Comparison of ENCODE assay signal across 29 mouse cellular contexts in genomic region chr9:51031603-51032002, GRCm38 (mm10). TPM values are rescaled to one million over a fixed set of nuclear protein-coding genes. Genes with fewer than 3 reads are reported as not detected.
A peak's percentile ranks its signal among the peaks of the same experiment; 100 is the strongest.
DNase-seq lines count a peak whose midpoint lies in the region; ATAC-seq and TF ChIP-seq lines count a peak whose summit lies in the region.
"Had no signal": no experiment of that assay in that cellular context is flagged by ENCODE, and none has a peak within 500 bp of the region (broad histone marks: within the 10 kb centered on the region; RNA-seq: fewer than 3 reads in every experiment).

No protein-coding gene starts in this region.

- no peaks in the 10 kb centered on the region for H3K79me2 ChIP-seq in heart, adult 2 months (replicated peaks; ENCODE audit: control insufficient read depth, insufficient read depth, low read length)

- H3K4me3 ChIP-seq in heart, embryonic 13.5 days: no peak overlapping the region
- no peak overlapping the region for H3K4me3 ChIP-seq in heart, adult 2 months
- H3K4me3 ChIP-seq in heart, postnatal 0 days (ENCODE audit: low read depth, low read length): no peak overlapping the region
- no peak overlapping the region for H3K4me3 ChIP-seq in small intestine, adult 2 months (ENCODE audit: low read depth, low read length)
- H3K4me3 ChIP-seq in midbrain, embryonic 14.5 days (replicated peaks; ENCODE audit: low read depth, low read length): no peak overlapping the region
- H3K4me3 ChIP-seq: embryonic facial prominence, embryonic 13.5 days; embryonic facial prominence, embryonic 15.5 days; erythroblast, embryonic 14.5 days; forebrain, embryonic 10.5 days; forebrain, embryonic 12.5 days had no signal

- H3K36me3 ChIP-seq in heart, embryonic 13.5 days: no peaks in the 10 kb centered on the region
- H3K36me3 ChIP-seq in heart, adult 2 months (ENCODE audit: control insufficient read depth, insufficient read depth, low read length): no peaks in the 10 kb centered on the region
- no peaks in the 10 kb centered on the region for H3K36me3 ChIP-seq in heart, postnatal 0 days (replicated peaks; ENCODE audit: control insufficient read depth, insufficient read depth, low read length)
- H3K36me3 ChIP-seq in small intestine, adult 2 months (ENCODE audit: control insufficient read depth, insufficient read depth, low read length): no peaks in the 10 kb centered on the region
- no peaks in the 10 kb centered on the region for H3K36me3 ChIP-seq in midbrain, embryonic 14.5 days (ENCODE audit: control insufficient read depth, insufficient read depth, low read length)
- H3K36me3 ChIP-seq: embryonic facial prominence, embryonic 13.5 days; embryonic facial prominence, embryonic 15.5 days; forebrain, embryonic 10.5 days; forebrain, embryonic 12.5 days; G1E had no signal

- H3K4me1 ChIP-seq in heart, embryonic 13.5 days: peaks cover 13% of the 10 kb centered on the region
- peaks cover 3% of the 10 kb centered on the region; the same call in 1 of the 2 replicates for H3K4me1 ChIP-seq in heart, adult 2 months (ENCODE audit: control insufficient read depth, insufficient read depth, low read length)
- H3K4me1 ChIP-seq in heart, postnatal 0 days (ENCODE audit: control insufficient read depth, insufficient read depth): no peaks in the 10 kb centered on the region
- no peaks in the 10 kb centered on the region for H3K4me1 ChIP-seq in small intestine, adult 2 months (ENCODE audit: control insufficient read depth, insufficient read depth, insufficient read length, low read length)
- H3K4me1 ChIP-seq in midbrain, embryonic 14.5 days (ENCODE audit: control insufficient read depth, insufficient read depth, low read length): no peaks in the 10 kb centered on the region
- H3K4me1 ChIP-seq: embryonic facial prominence, embryonic 13.5 days; embryonic facial prominence, embryonic 15.5 days; forebrain, embryonic 10.5 days; forebrain, embryonic 12.5 days had no signal

- no peak for DNase-seq in heart, adult 2 months
- DNase-seq in heart, postnatal 0 days (ENCODE audit: low spot score): no peak
- no peak for DNase-seq in heart, postnatal 25 days (ENCODE audit: low spot score)
- no peak for DNase-seq in midbrain, embryonic 14.5 days
- DNase-seq: adrenal gland, adult 8-10 months; adrenal gland, postnatal 14 days; adrenal gland, postnatal 36 days; cerebellum, adult 11-12 months; cerebellum, adult 2 months; cerebellum, adult 9-10 months; cerebellum, postnatal 10 days; cerebellum, postnatal 25 days; embryo, embryonic 11 days had no signal

- H3K27me3 ChIP-seq in heart, embryonic 13.5 days (replicated peaks): no peaks in the 10 kb centered on the region
- H3K27me3 ChIP-seq in heart, adult 2 months (ENCODE audit: control insufficient read depth, insufficient read depth, low read length): no peaks in the 10 kb centered on the region
- H3K27me3 ChIP-seq in heart, postnatal 0 days (ENCODE audit: control insufficient read depth, insufficient read depth, low read length): no peaks in the 10 kb centered on the region
- H3K27me3 ChIP-seq in small intestine, adult 2 months (ENCODE audit: control insufficient read depth, insufficient read depth, low read length): no peaks in the 10 kb centered on the region
- H3K27me3 ChIP-seq in midbrain, embryonic 14.5 days (ENCODE audit: control insufficient read depth, insufficient read depth, low read length): no peaks in the 10 kb centered on the region
- H3K27me3 ChIP-seq: embryonic facial prominence, embryonic 13.5 days; embryonic facial prominence, embryonic 15.5 days; forebrain, embryonic 12.5 days had no signal

- WGBS in heart, embryonic 13.5 days: 41% methylated on average over 6 of the region's 6 CpGs
- WGBS in heart, adult 2 months: 30% methylated on average over 6 of the region's 6 CpGs
- 35% methylated on average over 6 of the region's 6 CpGs for WGBS in heart, postnatal 0 days
- 67% methylated on average over 6 of the region's 6 CpGs for WGBS in small intestine, adult 2 months
- WGBS in midbrain, embryonic 14.5 days: 77% methylated on average over 6 of the region's 6 CpGs

- H3K4me2 ChIP-seq in heart, embryonic 13.5 days: no peak overlapping the region
- no peak overlapping the region for H3K4me2 ChIP-seq in heart, postnatal 0 days (ENCODE audit: low read depth, low read length)
- H3K4me2 ChIP-seq in midbrain, embryonic 14.5 days (ENCODE audit: low read length): no peak overlapping the region
- H3K4me2 ChIP-seq: embryonic facial prominence, embryonic 13.5 days; embryonic facial prominence, embryonic 15.5 days; forebrain, embryonic 12.5 days had no signal

- TF ChIP-seq EP300 in heart, adult 2 months (IDR thresholded peaks at IDR 0.05; ENCODE audit: insufficient read depth, low read depth, low read length): no peak
- TF ChIP-seq EP300 in heart, postnatal 0 days (IDR thresholded peaks at IDR 0.05; ENCODE audit: low read depth): no peak

- no peak for ATAC-seq in heart, embryonic 13.5 days (ENCODE audit: extremely low read depth, insufficient number of reproducible peaks, low FRiP score, low TSS enrichment)
- peak; percentile 39; the same call in 1 of the 2 replicates for ATAC-seq in heart, postnatal 0 days (ENCODE audit: insufficient read depth, low read depth)
- no peak for ATAC-seq in midbrain, embryonic 14.5 days (ENCODE audit: low FRiP score, low TSS enrichment)
- ATAC-seq: activated CD4-positive, CD25-positive, alpha-beta regulatory T cell, adult 4 months; forebrain, embryonic 14.5 days; forebrain, embryonic 16.5 days; Patski had no signal

- H3K9me3 ChIP-seq in heart, embryonic 13.5 days: no peaks in the 10 kb centered on the region
- no peaks in the 10 kb centered on the region for H3K9me3 ChIP-seq in heart, postnatal 0 days (replicated peaks; ENCODE audit: control insufficient read depth, low read length)
- H3K9me3 ChIP-seq in midbrain, embryonic 14.5 days (ENCODE audit: control insufficient read depth, low read length): no peaks in the 10 kb centered on the region
- H3K9me3 ChIP-seq: embryonic facial prominence, embryonic 13.5 days; embryonic facial prominence, embryonic 15.5 days; forebrain, embryonic 10.5 days; forebrain, embryonic 12.5 days; G1E had no signal

- no peak overlapping the region for H3K9ac ChIP-seq in heart, embryonic 13.5 days
- H3K9ac ChIP-seq in heart, adult 2 months (ENCODE audit: low read depth, low read length): no peak overlapping the region
- H3K9ac ChIP-seq in heart, postnatal 0 days (replicated peaks; ENCODE audit: low read depth, low read length): no peak overlapping the region
- H3K9ac ChIP-seq in midbrain, embryonic 14.5 days (replicated peaks; ENCODE audit: low read length): no peak overlapping the region
- H3K9ac ChIP-seq: embryonic facial prominence, embryonic 13.5 days; embryonic facial prominence, embryonic 15.5 days; forebrain, embryonic 12.5 days had no signal

- intact Hi-C loops in heart, adult 2 months (cut with DNase I): no loop called here
- intact Hi-C loops in heart, postnatal 25 days (cut with DNase I): no loop called here

- H3K27ac ChIP-seq in heart, embryonic 13.5 days (replicated peaks): peak overlapping the region; percentile 16; the same call in 1 of the 2 replicates
- H3K27ac ChIP-seq in heart, adult 2 months: no peak overlapping the region
- no peak overlapping the region; the same call in 1 of the 2 replicates for H3K27ac ChIP-seq in heart, postnatal 0 days (ENCODE audit: low read depth)
- H3K27ac ChIP-seq in small intestine, adult 2 months (ENCODE audit: insufficient read depth, low read depth, low read length): 0 out of 2 replicates have a peak overlapping the region, but pooled peaks have one; percentile 31
- no peak overlapping the region for H3K27ac ChIP-seq in midbrain, embryonic 14.5 days (replicated peaks; ENCODE audit: low read depth, low read length)
- H3K27ac ChIP-seq: embryonic facial prominence, embryonic 13.5 days; embryonic facial prominence, embryonic 15.5 days; forebrain, embryonic 10.5 days; forebrain, embryonic 12.5 days had no signal

- no peak for TF ChIP-seq POLR2A in heart, adult 2 months (IDR thresholded peaks at IDR 0.05; ENCODE audit: insufficient read depth, low read depth, low read length)
- TF ChIP-seq POLR2A in small intestine, adult 2 months (IDR thresholded peaks at IDR 0.05; ENCODE audit: low read depth, low read length): no peak

- TF ChIP-seq CTCF in heart, adult 2 months (IDR thresholded peaks at IDR 0.05): no peak
- no peak for TF ChIP-seq CTCF in heart, postnatal 0 days (IDR thresholded peaks at IDR 0.05; ENCODE audit: low read depth)
- TF ChIP-seq CTCF in small intestine, adult 2 months (IDR thresholded peaks at IDR 0.05; ENCODE audit: extremely low read depth, insufficient read length, insufficient replicate concordance, low read depth, low read length): no peak

RNA-seq across cellular contexts. Expression of gene Sik2, which starts 22.7 kb away (rescaled TPM):
- polyA plus RNA-seq in heart, embryonic 13.5 days (2015; fragmentation: Nextera tagmentation; extraction: Ambion mirVana): 12.6 and 13.4 TPM in 2 replicates
- 10 to 100 TPM; 22.2 to 26.9 TPM for total RNA-seq in heart, adult 2 months (2021)
- polyA plus RNA-seq in heart, adult 2 months (2012; rRNA removed): 14.6 and 15.8 TPM in 2 replicates
- 23.9 and 40.9 TPM in 2 replicates for total RNA-seq in heart, postnatal 0 days (2014; rRNA removed; ENCODE audit: low replicate concordance)
- polyA plus RNA-seq in heart, postnatal 0 days (2015; fragmentation: Nextera tagmentation; extraction: Ambion mirVana): 7.0 and 9.1 TPM in 2 replicates
- 10 to 100 TPM; 22.1 to 25.3 TPM for total RNA-seq in heart, postnatal 25 days (2021)
- 8.7 and 9.9 TPM in 2 replicates for polyA plus RNA-seq in small intestine, adult 2 months (2012; rRNA removed)
- 13.8 and 17.0 TPM in 2 replicates for polyA plus RNA-seq in midbrain, embryonic 14.5 days (2014; fragmentation: Nextera tagmentation; extraction: Ambion mirVana)

RNA-seq across cellular contexts. Expression of gene Btg4, which starts 29.1 kb away (rescaled TPM):
- polyA plus RNA-seq in heart, embryonic 13.5 days (2015; fragmentation: Nextera tagmentation; extraction: Ambion mirVana): not detected in 2 replicates
- not detected for total RNA-seq in heart, adult 2 months (2021)
- not detected in 2 replicates for polyA plus RNA-seq in heart, adult 2 months (2012; rRNA removed)
- total RNA-seq in heart, postnatal 0 days (2014; rRNA removed; ENCODE audit: low replicate concordance): not detected in 2 replicates
- polyA plus RNA-seq in heart, postnatal 0 days (2015; fragmentation: Nextera tagmentation; extraction: Ambion mirVana): not detected in 2 replicates
- not detected for total RNA-seq in heart, postnatal 25 days (2021)
- polyA plus RNA-seq in small intestine, adult 2 months (2012; rRNA removed): not detected in 2 replicates
- polyA plus RNA-seq in midbrain, embryonic 14.5 days (2014; fragmentation: Nextera tagmentation; extraction: Ambion mirVana): not detected in 2 replicates
- total RNA-seq: adrenal gland, adult 18-20 months; adrenal gland, adult 8-10 months; adrenal gland, postnatal 14 days; adrenal gland, postnatal 36 days; G1E had no signal
- polyA plus RNA-seq: activated CD4-positive, CD25-positive, alpha-beta regulatory T cell, adult 4 months; C2C12; cerebellum, adult 2 months; cortical plate, adult 2 months; embryonic facial prominence, embryonic 11.5 days; embryonic facial prominence, embryonic 13.5 days; erythroblast, embryonic 14.5 days; forebrain, embryonic 10.5 days; forebrain, embryonic 12.5 days; forebrain, embryonic 14.5 days; forebrain, embryonic 16.5 days; G1E; Patski had no signal

RNA-seq across cellular contexts. Expression of gene Layn, which starts 45.3 kb away (rescaled TPM):
- polyA plus RNA-seq in heart, embryonic 13.5 days (2015; fragmentation: Nextera tagmentation; extraction: Ambion mirVana): 8.3 and 8.6 TPM in 2 replicates
- total RNA-seq in heart, adult 2 months (2021): 1 to 10 TPM; 7.6 to 7.7 TPM
- 3.0 and 3.1 TPM in 2 replicates for polyA plus RNA-seq in heart, adult 2 months (2012; rRNA removed)
- 8.4 and 9.9 TPM in 2 replicates for total RNA-seq in heart, postnatal 0 days (2014; rRNA removed; ENCODE audit: low replicate concordance)
- polyA plus RNA-seq in heart, postnatal 0 days (2015; fragmentation: Nextera tagmentation; extraction: Ambion mirVana): 6.7 and 6.9 TPM in 2 replicates
- total RNA-seq in heart, postnatal 25 days (2021): 1 to 10 TPM; 6.0 to 7.0 TPM
- polyA plus RNA-seq in small intestine, adult 2 months (2012; rRNA removed): 0.15 and 0.22 TPM in 2 replicates
- polyA plus RNA-seq in midbrain, embryonic 14.5 days (2014; fragmentation: Nextera tagmentation; extraction: Ambion mirVana): 0.72 and 0.84 TPM in 2 replicates
- polyA plus RNA-seq: activated CD4-positive, CD25-positive, alpha-beta regulatory T cell, adult 4 months; erythroblast, embryonic 14.5 days; Patski had no signal

Comparison
In these comparisons a context has a peak if more than half of its experiments do, and no peak if none do; other contexts are left out.
1. H3K27ac ChIP-seq: peak in heart, embryonic 13.5 days (single experiment) and small intestine, adult 2 months (single experiment); none in heart, adult 2 months (single experiment), heart, postnatal 0 days (single experiment) and midbrain, embryonic 14.5 days (single experiment).